Mouse (Mus musculus): ENCODE data around the gene Rnf208. TPM values are rescaled to one million over a fixed set of nuclear protein-coding genes. Genes with fewer than 3 reads are reported as not detected.

Rnf208 gene
- polyA plus RNA-seq, 2 experiments, result 13.0 to 14.8 TPM

DNA sequence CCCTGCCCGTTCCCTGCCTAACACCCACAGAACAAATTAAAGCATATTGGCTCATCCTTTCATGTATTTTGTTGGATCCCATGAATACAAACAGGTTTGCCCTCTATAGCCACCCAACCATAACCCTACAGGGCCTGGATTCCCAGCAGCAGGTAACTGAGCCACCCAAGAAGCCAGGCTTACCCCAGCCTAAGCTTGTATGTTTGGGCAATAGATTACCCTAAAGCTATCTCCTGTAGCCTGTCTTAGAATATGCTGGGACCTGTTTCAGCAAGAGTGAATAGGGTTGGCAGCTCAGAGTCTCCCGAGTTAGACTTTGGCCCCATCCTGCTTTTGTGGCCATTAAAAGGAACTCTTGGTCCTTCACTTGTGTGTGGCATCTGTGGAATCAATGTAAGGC is 43.5 kb downstream of the Rnf208 start:
- peaks cover 54% of the 10 kb centered on the region for H3K36me3 ChIP-seq (ENCODE audit: control insufficient read depth, insufficient read depth, low read length)
- no peak overlapping the region for H3K4me3 ChIP-seq (replicated peaks; ENCODE audit: low read length)
- H3K27me3 ChIP-seq (ENCODE audit: control insufficient read depth, insufficient read depth, low read length), result peaks cover 29% of the 10 kb centered on the region
- no peak for DNase-seq (ENCODE audit: low spot score)
- H3K27ac ChIP-seq (replicated peaks; ENCODE audit: low read depth, low read length), result no peak overlapping the region
- 80% methylated on average over 2 of the region's 2 CpGs for WGBS
- H3K9ac ChIP-seq (ENCODE audit: low read depth, low read length, severe bottlenecking), result no peak overlapping the region
- TF ChIP-seq POLR2A (IDR thresholded peaks at IDR 0.05; ENCODE audit: borderline replicate concordance, extremely low read depth, insufficient read depth, insufficient read length), result no peak
- no peaks in the 10 kb centered on the region for H3K4me1 ChIP-seq (ENCODE audit: control insufficient read depth, insufficient read depth, low read length)
- no peak for ATAC-seq (ENCODE audit: low FRiP score, low read depth)
- no peaks in the 10 kb centered on the region for H3K9me3 ChIP-seq (ENCODE audit: control insufficient read depth, low read length)
- no peak overlapping the region for H3K4me2 ChIP-seq (replicated peaks; ENCODE audit: low read depth, low read length, severe bottlenecking)

DNA sequence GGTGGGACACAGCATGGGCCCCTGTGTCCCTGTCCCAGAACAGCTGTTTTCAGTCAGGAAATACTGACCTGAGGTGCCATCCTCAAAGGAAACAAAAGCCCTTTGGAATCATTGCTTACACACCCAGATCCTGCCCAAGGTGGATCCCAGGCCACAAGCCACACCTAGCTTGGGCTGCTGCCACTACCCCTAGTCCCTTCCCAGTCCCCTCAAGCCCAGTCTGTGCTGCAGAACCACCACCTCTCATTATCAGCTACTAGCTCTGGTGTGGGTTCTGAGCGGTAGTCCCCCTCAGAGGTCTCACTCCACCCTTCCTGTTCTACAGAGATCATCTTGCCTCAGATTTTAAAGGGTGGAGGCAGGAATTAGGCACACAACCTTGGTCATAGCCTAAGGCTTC is 44.3 kb downstream of the Rnf208 start:
- no peak for ATAC-seq (ENCODE audit: low FRiP score, low read depth)
- Histone ChIP-seq H3K4me3 (replicated peaks; ENCODE audit: low read length) (no peak overlapping the region), H3K4me2 (replicated peaks; ENCODE audit: low read depth, low read length, severe bottlenecking) (no peak overlapping the region), H3K9ac (ENCODE audit: low read depth, low read length, severe bottlenecking) (no peak overlapping the region), H3K27me3 (ENCODE audit: control insufficient read depth, insufficient read depth, low read length) (peaks cover 37% of the 10 kb centered on the region), H3K27ac (replicated peaks; ENCODE audit: low read depth, low read length) (no peak overlapping the region), H3K4me1 (ENCODE audit: control insufficient read depth, insufficient read depth, low read length) (no peaks in the 10 kb centered on the region), H3K9me3 (ENCODE audit: control insufficient read depth, low read length) (no peaks in the 10 kb centered on the region), H3K36me3 (ENCODE audit: control insufficient read depth, insufficient read depth, low read length) (peaks cover 47% of the 10 kb centered on the region)
- no peak for TF ChIP-seq POLR2A (IDR thresholded peaks at IDR 0.05; ENCODE audit: borderline replicate concordance, extremely low read depth, insufficient read depth, insufficient read length)
- DNase-seq (ENCODE audit: low spot score), result no peak
- 64% methylated on average over 1 of the region's 1 CpGs for whole genome bisulfite sequencing

DNA sequence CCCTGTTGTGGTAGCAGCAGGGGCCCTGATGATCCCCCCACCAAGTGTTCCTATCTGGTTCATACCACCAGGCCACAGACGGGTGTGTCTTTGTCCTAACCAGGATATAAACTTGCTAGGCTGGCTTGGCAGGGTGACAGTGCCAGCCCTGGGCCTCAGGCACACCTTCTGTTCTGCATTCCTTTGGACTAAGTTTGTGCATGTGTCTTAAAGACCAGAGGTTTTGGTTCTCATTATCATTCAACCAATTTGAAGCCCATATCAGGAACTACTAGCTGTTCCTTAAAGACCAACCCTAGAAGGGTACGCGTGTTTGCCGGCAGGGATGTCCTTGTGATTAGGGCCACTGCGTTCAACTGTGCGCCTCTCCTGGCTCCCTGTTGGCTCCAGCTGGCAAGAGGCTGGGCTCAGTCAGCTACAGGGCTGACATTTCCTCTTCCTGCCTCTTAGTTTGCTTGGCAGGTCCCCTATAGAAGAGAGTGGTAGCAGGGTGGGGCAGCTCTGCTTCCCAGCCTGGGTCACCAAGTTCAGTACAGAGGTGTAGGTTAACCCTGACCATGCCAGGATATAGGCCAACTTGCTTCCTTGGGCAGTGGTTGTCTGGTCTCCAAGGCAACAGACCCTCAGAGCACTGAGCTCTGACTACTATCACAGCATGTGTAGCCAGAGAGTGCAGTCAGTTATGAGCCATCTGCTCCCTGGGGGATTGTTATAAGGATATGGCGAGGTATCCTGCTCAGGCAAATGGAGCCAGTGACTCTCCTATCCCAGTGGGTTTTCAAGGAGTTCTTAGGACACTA is 45.0 kb downstream of the Rnf208 start:
- TF ChIP-seq POLR2A (IDR thresholded peaks at IDR 0.05; ENCODE audit: borderline replicate concordance, extremely low read depth, insufficient read depth, insufficient read length), result no peak
- no peak overlapping the region for H3K27ac ChIP-seq (replicated peaks; ENCODE audit: low read depth, low read length)

DNA sequence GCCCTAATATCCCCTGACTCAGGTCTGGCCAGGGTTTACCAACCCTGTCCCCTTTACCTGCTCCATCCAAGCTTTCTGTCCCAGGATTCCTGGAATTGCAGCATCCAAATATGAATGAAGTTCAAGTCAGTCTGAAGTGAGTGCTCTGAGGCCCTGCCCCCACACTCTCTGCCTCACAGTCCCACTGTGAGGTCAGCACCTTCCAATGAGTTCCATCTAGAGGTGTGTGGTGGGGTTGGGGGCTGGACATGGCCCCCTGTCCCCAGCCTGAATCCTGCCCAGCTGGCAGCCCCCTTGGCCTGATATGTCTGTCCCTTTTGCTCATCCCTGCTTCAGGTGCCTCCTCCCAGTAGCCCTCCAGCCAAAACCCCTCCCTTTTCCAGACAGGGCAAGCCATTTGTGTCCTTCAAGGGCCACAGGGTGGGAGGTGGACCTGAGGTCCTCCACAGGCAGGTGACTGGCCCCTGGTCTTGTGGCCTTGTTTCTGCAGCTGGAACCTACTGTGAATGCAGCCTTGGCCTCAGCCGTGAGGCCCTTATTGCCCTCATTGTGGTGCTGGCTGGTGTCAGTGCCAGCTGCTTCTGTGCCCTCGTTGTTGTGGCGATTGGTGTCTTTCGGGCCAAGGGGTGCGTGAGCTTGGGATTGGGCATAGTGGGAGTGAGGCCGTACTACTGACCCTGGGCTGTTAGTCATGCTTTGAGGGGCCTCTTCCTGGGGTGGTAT is 46.0 kb downstream of the Rnf208 start, which contains the start of gene Tmem210:
Gene Tmem210, plus strand, starts transcription at position 219 of the 723 bp plus-strand sequence.
- no peak within 1 kb of the TSS for H3K27ac ChIP-seq (replicated peaks; ENCODE audit: low read depth, low read length)
- no peak for ATAC-seq (ENCODE audit: low FRiP score, low read depth)

More for the DNA sequence above, 45.0 kb downstream of the Rnf208 start:
- no peak for ATAC-seq (ENCODE audit: low FRiP score, low read depth)
- H3K4me1 ChIP-seq (ENCODE audit: control insufficient read depth, insufficient read depth, low read length), result no peaks in the 10 kb centered on the region
- H3K36me3 ChIP-seq (ENCODE audit: control insufficient read depth, insufficient read depth, low read length), result peaks cover 42% of the 10 kb centered on the region
- no peak overlapping the region for H3K4me2 ChIP-seq (replicated peaks; ENCODE audit: low read depth, low read length, severe bottlenecking)
- 54% methylated on average over 7 of the region's 7 CpGs for WGBS
- H3K4me3 ChIP-seq (replicated peaks; ENCODE audit: low read length), result no peak overlapping the region
- no peak overlapping the region for H3K9ac ChIP-seq (ENCODE audit: low read depth, low read length, severe bottlenecking)
- H3K9me3 ChIP-seq (ENCODE audit: control insufficient read depth, low read length), result no peaks in the 10 kb centered on the region
- H3K27me3 ChIP-seq (ENCODE audit: control insufficient read depth, insufficient read depth, low read length), result peaks cover 44% of the 10 kb centered on the region
- DNase-seq (ENCODE audit: low spot score), result peak; percentile 36

DNA sequence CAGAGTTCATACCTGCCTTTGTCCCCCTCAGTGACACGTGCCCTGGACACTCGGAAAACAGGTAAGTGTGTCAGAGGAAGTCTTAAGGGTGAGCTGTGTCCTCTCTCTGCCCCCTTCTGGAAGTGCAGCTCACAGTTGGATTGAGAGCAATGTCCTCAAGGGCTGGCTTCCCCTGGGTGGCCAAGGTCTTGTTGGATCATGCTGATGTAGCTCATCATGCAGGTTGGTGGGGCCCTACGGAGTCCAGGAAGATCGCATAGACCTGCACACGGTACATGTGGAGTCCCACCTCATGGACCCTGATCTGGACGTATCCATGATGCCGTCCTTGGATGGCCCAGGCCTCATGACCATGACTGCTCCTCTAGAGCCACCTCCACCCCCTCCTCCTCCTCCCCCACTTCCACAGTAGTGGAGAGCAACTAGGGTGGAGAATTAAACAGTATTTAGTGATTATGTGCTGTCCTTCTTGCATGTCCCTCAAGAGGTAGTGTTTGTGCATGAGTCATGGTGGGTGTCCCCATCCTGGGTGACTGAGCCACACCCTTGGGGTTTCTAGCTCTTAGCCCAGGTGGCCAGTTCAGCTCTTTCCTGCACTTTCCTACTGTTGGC is 46.8 kb downstream of the Rnf208 start:
- peaks cover 24% of the 10 kb centered on the region for H3K36me3 ChIP-seq (ENCODE audit: control insufficient read depth, insufficient read depth, low read length)
- H3K4me2 ChIP-seq (replicated peaks; ENCODE audit: low read depth, low read length, severe bottlenecking), result no peak overlapping the region
- ATAC-seq (ENCODE audit: low FRiP score, low read depth) (no peak), DNase-seq (ENCODE audit: low spot score) (no peak)
- WGBS, result 78% methylated on average over 7 of the region's 7 CpGs
- no peaks in the 10 kb centered on the region for H3K9me3 ChIP-seq (ENCODE audit: control insufficient read depth, low read length)
- H3K9ac ChIP-seq (ENCODE audit: low read depth, low read length, severe bottlenecking), result no peak overlapping the region
- peaks cover 58% of the 10 kb centered on the region for H3K27me3 ChIP-seq (ENCODE audit: control insufficient read depth, insufficient read depth, low read length)
- H3K27ac ChIP-seq (replicated peaks; ENCODE audit: low read depth, low read length), result no peak overlapping the region
- no peak for TF ChIP-seq POLR2A (IDR thresholded peaks at IDR 0.05; ENCODE audit: borderline replicate concordance, extremely low read depth, insufficient read depth, insufficient read length)
- H3K4me3 ChIP-seq (replicated peaks; ENCODE audit: low read length), result no peak overlapping the region
- H3K4me1 ChIP-seq (ENCODE audit: control insufficient read depth, insufficient read depth, low read length), result peaks cover 3% of the 10 kb centered on the region; the same call in 1 of the 2 replicates

More for the DNA sequence above, 46.0 kb downstream of the Rnf208 start, which contains the start of gene Tmem210:
- WGBS, result 82% methylated on average over 6 of the region's 6 CpGs
- H3K9ac ChIP-seq (ENCODE audit: low read depth, low read length, severe bottlenecking), result no peak within 1 kb of the TSS
- peaks cover 55% of the 10 kb centered on the region for H3K27me3 ChIP-seq (ENCODE audit: control insufficient read depth, insufficient read depth, low read length)
- peaks cover 31% of the 10 kb centered on the region for H3K36me3 ChIP-seq (ENCODE audit: control insufficient read depth, insufficient read depth, low read length)
- no peak within 1 kb of the TSS for H3K4me2 ChIP-seq (replicated peaks; ENCODE audit: low read depth, low read length, severe bottlenecking)
- no peak for DNase-seq (ENCODE audit: low spot score)
- H3K9me3 ChIP-seq (ENCODE audit: control insufficient read depth, low read length), result no peaks in the 10 kb centered on the region
- H3K4me3 ChIP-seq (replicated peaks; ENCODE audit: low read length), result no peak within 1 kb of the TSS
- TF ChIP-seq POLR2A (IDR thresholded peaks at IDR 0.05; ENCODE audit: borderline replicate concordance, extremely low read depth, insufficient read depth, insufficient read length), result no peak
- H3K4me1 ChIP-seq (ENCODE audit: control insufficient read depth, insufficient read depth, low read length), result peaks cover 3% of the 10 kb centered on the region; the same call in 1 of the 2 replicates

Measured in limb, embryonic 14.5 days (tissue).